Mouse (Mus musculus): ENCODE results near the gene Slit2. TPM values are rescaled to one million over a fixed set of nuclear protein-coding genes. Genes with fewer than 3 reads are reported as not detected.

Gene Slit2
- polyA plus RNA-seq, 1 experiment from 2014 or later = 47.0 TPM

DNA sequence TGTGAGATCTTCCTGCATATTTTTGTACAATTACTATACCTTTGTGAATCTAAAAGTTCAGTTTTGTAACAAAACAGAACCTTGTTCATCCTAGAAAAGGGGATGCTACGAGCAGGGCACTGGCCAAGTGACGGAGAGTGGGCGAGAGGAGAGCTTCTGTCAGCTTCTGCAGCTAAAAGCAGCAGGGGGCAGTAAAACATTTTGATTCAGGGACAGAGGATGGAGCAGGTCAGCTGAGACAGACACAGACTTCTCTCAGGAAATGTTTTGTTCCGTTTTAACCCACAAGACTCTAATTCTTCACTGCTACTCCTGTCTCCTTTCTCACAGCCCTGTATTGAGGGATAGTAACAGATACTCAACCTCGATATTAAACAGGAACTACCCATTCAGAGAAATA is 55.1 kb downstream of the Slit2 start:
- H3K4me2 ChIP-seq (replicated peaks) = no peak overlapping the region
- H3K9me3 ChIP-seq (ENCODE audit: control insufficient read depth, low read length) = no peaks in the 10 kb centered on the region
- no peaks in the 10 kb centered on the region for H3K36me3 ChIP-seq (replicated peaks; ENCODE audit: control insufficient read depth, insufficient read depth)
- H3K27ac ChIP-seq = no peak overlapping the region
- no peaks in the 10 kb centered on the region for H3K27me3 ChIP-seq (ENCODE audit: control insufficient read depth, insufficient read depth, low read length)
- DNase-seq (ENCODE audit: low spot score) (peak; percentile 52), ATAC-seq (ENCODE audit: low FRiP score) (peak; percentile 70; the same call in 1 of the 2 replicates)
- H3K4me1 ChIP-seq (replicated peaks; ENCODE audit: control insufficient read depth, insufficient read depth, low read length) = no peaks in the 10 kb centered on the region
- no peak overlapping the region for H3K4me3 ChIP-seq (replicated peaks; ENCODE audit: low read length)
- H3K9ac ChIP-seq = no peak overlapping the region
- 26% methylated on average over 5 of the region's 5 CpGs for WGBS

GRCm38 (mm10) chr5:48048986-48049751 is 66.2 kb downstream of the Slit2 start:
- 0 out of 2 replicates have a peak, but pooled peaks cover 5% of the 10 kb centered on the region for H3K4me1 ChIP-seq (replicated peaks; ENCODE audit: control insufficient read depth, insufficient read depth, low read length)
- no peak overlapping the region for H3K27ac ChIP-seq
- DNase-seq (ENCODE audit: low spot score) (no peak), ATAC-seq (ENCODE audit: low FRiP score) (no peak)
- no peaks in the 10 kb centered on the region for H3K9me3 ChIP-seq (ENCODE audit: control insufficient read depth, low read length)
- H3K4me2 ChIP-seq (replicated peaks) = no peak overlapping the region
- no peaks in the 10 kb centered on the region for H3K27me3 ChIP-seq (ENCODE audit: control insufficient read depth, insufficient read depth, low read length)
- no peaks in the 10 kb centered on the region for H3K36me3 ChIP-seq (replicated peaks; ENCODE audit: control insufficient read depth, insufficient read depth)
- 33% methylated on average over 8 of the region's 8 CpGs for WGBS
- no peak overlapping the region for H3K4me3 ChIP-seq (replicated peaks; ENCODE audit: low read length)
- H3K9ac ChIP-seq = no peak overlapping the region

GRCm38 (mm10) chr5:48050637-48051314 is 67.8 kb downstream of the Slit2 start:
- Histone ChIP-seq H3K9ac (no peak overlapping the region), H3K36me3 (replicated peaks; ENCODE audit: control insufficient read depth, insufficient read depth) (no peaks in the 10 kb centered on the region), H3K9me3 (ENCODE audit: control insufficient read depth, low read length) (no peaks in the 10 kb centered on the region), H3K4me2 (replicated peaks) (no peak overlapping the region), H3K27ac (no peak overlapping the region), H3K4me3 (replicated peaks; ENCODE audit: low read length) (no peak overlapping the region), H3K27me3 (ENCODE audit: control insufficient read depth, insufficient read depth, low read length) (no peaks in the 10 kb centered on the region), H3K4me1 (replicated peaks; ENCODE audit: control insufficient read depth, insufficient read depth, low read length) (0 out of 2 replicates have a peak, but pooled peaks cover 5% of the 10 kb centered on the region)
- DNase-seq (ENCODE audit: low spot score) (no peak), ATAC-seq (ENCODE audit: low FRiP score) (no peak)
- WGBS = 38% methylated on average over 5 of the region's 5 CpGs

- WGBS = 44% methylated on average over 10 of the region's 10 CpGs
- no peak overlapping the region for H3K27ac ChIP-seq
- peak; percentile 51 for DNase-seq (ENCODE audit: low spot score)
- no peak overlapping the region for H3K9ac ChIP-seq
- ATAC-seq (ENCODE audit: low FRiP score) = peak; percentile 57; the same call in 1 of the 2 replicates
- no peaks in the 10 kb centered on the region for H3K27me3 ChIP-seq (ENCODE audit: control insufficient read depth, insufficient read depth, low read length)
- H3K36me3 ChIP-seq (replicated peaks; ENCODE audit: control insufficient read depth, insufficient read depth) = no peaks in the 10 kb centered on the region
- H3K4me2 ChIP-seq (replicated peaks) = peak overlapping the region; percentile 30
- H3K4me1 ChIP-seq (replicated peaks; ENCODE audit: control insufficient read depth, insufficient read depth, low read length) = 0 out of 2 replicates have a peak, but pooled peaks cover 6% of the 10 kb centered on the region
- H3K4me3 ChIP-seq (replicated peaks; ENCODE audit: low read length) = no peak overlapping the region
- H3K9me3 ChIP-seq (ENCODE audit: control insufficient read depth, low read length) = no peaks in the 10 kb centered on the region
These were observed 75.7 kb downstream of the Slit2 start for GRCm38 (mm10) chr5:48058612-48059011.

- DNase-seq (ENCODE audit: low spot score) (no peak), ATAC-seq (ENCODE audit: low FRiP score) (no peak)
These were observed 77.8 kb downstream of the Slit2 start for GRCm38 (mm10) chr5:48060715-48061114.

GRCm38 (mm10) chr5:48078730-48079129 is 95.8 kb downstream of the Slit2 start:
- Histone ChIP-seq H3K9me3 (ENCODE audit: control insufficient read depth, low read length) (no peaks in the 10 kb centered on the region), H3K36me3 (replicated peaks; ENCODE audit: control insufficient read depth, insufficient read depth) (no peaks in the 10 kb centered on the region), H3K27ac (no peak overlapping the region), H3K4me2 (replicated peaks) (no peak overlapping the region), H3K4me1 (replicated peaks; ENCODE audit: control insufficient read depth, insufficient read depth, low read length) (no peaks in the 10 kb centered on the region), H3K4me3 (replicated peaks; ENCODE audit: low read length) (no peak overlapping the region), H3K9ac (no peak overlapping the region), H3K27me3 (ENCODE audit: control insufficient read depth, insufficient read depth, low read length) (no peaks in the 10 kb centered on the region)
- no peak for DNase-seq (ENCODE audit: low spot score)
- no peak for ATAC-seq (ENCODE audit: low FRiP score)
- 26% methylated on average over 1 of the region's 1 CpGs for WGBS

More at GRCm38 (mm10) chr5:48060715-48061114, 77.8 kb downstream of the Slit2 start:
- Histone ChIP-seq H3K4me3 (replicated peaks; ENCODE audit: low read length) (no peak overlapping the region), H3K27me3 (ENCODE audit: control insufficient read depth, insufficient read depth, low read length) (no peaks in the 10 kb centered on the region), H3K4me1 (replicated peaks; ENCODE audit: control insufficient read depth, insufficient read depth, low read length) (0 out of 2 replicates have a peak, but pooled peaks cover 6% of the 10 kb centered on the region), H3K9ac (no peak overlapping the region), H3K4me2 (replicated peaks) (no peak overlapping the region), H3K9me3 (ENCODE audit: control insufficient read depth, low read length) (no peaks in the 10 kb centered on the region), H3K27ac (no peak overlapping the region), H3K36me3 (replicated peaks; ENCODE audit: control insufficient read depth, insufficient read depth) (no peaks in the 10 kb centered on the region)
- WGBS = 25% methylated on average over 2 of the region's 2 CpGs

- 41% methylated on average over 8 of the region's 8 CpGs for WGBS
- Histone ChIP-seq H3K4me1 (replicated peaks; ENCODE audit: control insufficient read depth, insufficient read depth, low read length) (no peaks in the 10 kb centered on the region), H3K9me3 (ENCODE audit: control insufficient read depth, low read length) (no peaks in the 10 kb centered on the region), H3K27me3 (ENCODE audit: control insufficient read depth, insufficient read depth, low read length) (no peaks in the 10 kb centered on the region), H3K4me2 (replicated peaks) (no peak overlapping the region), H3K36me3 (replicated peaks; ENCODE audit: control insufficient read depth, insufficient read depth) (no peaks in the 10 kb centered on the region), H3K4me3 (replicated peaks; ENCODE audit: low read length) (no peak overlapping the region), H3K9ac (no peak overlapping the region), H3K27ac (no peak overlapping the region)
- DNase-seq (ENCODE audit: low spot score) (no peak), ATAC-seq (ENCODE audit: low FRiP score) (peak; percentile 69; the same call in 1 of the 2 replicates)
These were observed 98.4 kb downstream of the Slit2 start for GRCm38 (mm10) chr5:48081223-48081881.

DNA sequence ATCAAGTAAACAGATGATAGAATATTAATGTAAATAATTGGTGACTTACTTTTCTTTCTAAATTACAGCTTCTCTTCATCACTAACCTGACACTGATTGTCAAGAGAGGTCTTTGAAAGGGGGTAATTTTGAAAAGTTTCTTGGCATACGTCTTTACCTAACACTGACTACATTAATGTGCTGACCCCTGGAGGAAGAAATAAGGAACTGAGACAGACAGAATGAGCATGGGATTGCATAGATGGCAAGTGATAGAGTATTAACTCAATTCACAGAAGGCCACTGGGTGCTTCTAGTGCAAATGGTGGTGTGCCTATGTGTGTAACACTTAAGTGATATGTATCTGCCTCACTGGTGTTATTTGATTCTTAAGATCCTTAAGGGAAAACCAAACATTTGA is 130.5 kb downstream of the Slit2 start:
- 33% methylated on average over 1 of the region's 1 CpGs for WGBS
- Histone ChIP-seq H3K4me2 (replicated peaks) (no peak overlapping the region), H3K9me3 (ENCODE audit: control insufficient read depth, low read length) (no peaks in the 10 kb centered on the region), H3K27ac (no peak overlapping the region), H3K4me3 (replicated peaks; ENCODE audit: low read length) (no peak overlapping the region), H3K27me3 (ENCODE audit: control insufficient read depth, insufficient read depth, low read length) (no peaks in the 10 kb centered on the region), H3K36me3 (replicated peaks; ENCODE audit: control insufficient read depth, insufficient read depth) (no peaks in the 10 kb centered on the region), H3K4me1 (replicated peaks; ENCODE audit: control insufficient read depth, insufficient read depth, low read length) (0 out of 2 replicates have a peak, but pooled peaks cover 9% of the 10 kb centered on the region), H3K9ac (no peak overlapping the region)
- DNase-seq (ENCODE audit: low spot score) (no peak), ATAC-seq (ENCODE audit: low FRiP score) (no peak)

- Histone ChIP-seq H3K4me3 (replicated peaks; ENCODE audit: low read length) (no peak overlapping the region), H3K36me3 (replicated peaks; ENCODE audit: control insufficient read depth, insufficient read depth) (no peaks in the 10 kb centered on the region), H3K27ac (no peak overlapping the region), H3K9me3 (ENCODE audit: control insufficient read depth, low read length) (no peaks in the 10 kb centered on the region), H3K9ac (no peak overlapping the region), H3K4me1 (replicated peaks; ENCODE audit: control insufficient read depth, insufficient read depth, low read length) (0 out of 2 replicates have a peak, but pooled peaks cover 9% of the 10 kb centered on the region), H3K27me3 (ENCODE audit: control insufficient read depth, insufficient read depth, low read length) (no peaks in the 10 kb centered on the region), H3K4me2 (replicated peaks) (no peak overlapping the region)
- WGBS = 40% methylated on average over 4 of the region's 4 CpGs
- DNase-seq (ENCODE audit: low spot score) (no peak), ATAC-seq (ENCODE audit: low FRiP score) (no peak)
These were observed 132.1 kb downstream of the Slit2 start for GRCm38 (mm10) chr5:48114969-48115537.

Measured in hindbrain, embryonic 14.5 days (tissue).